Mouse (Mus musculus) frontal cortex, postnatal 14 days (tissue): Measurements from ENCODE around the gene Ykt6.
"Not testable (repeated sequence)": the region's sequence is repeated elsewhere in the genome, so short reads cannot be mapped to it uniquely, and the experiment has no call there.

Experiments used
- DNase-seq, 2 experiments: peaks; one replicate each; pipeline ENCODE4 v3.0.0; 2022; ENCODE audit warnings: low spot score in 2 of 2

The Ykt6 gene

GRCm38 (mm10) chr11:5955546-5956276, at the start of gene Ykt6:
Gene Ykt6 (plus strand): TSS chr11:5955693.
- DNase-seq = peak; percentile 84 to 91

- DNase-seq = no peak
These were observed 49.5 kb upstream of the Ykt6 start for GRCm38 (mm10) chr11:5905778-5906518.

- no peak for DNase-seq
These were observed 48.4 kb upstream of the Ykt6 start for GRCm38 (mm10) chr11:5907096-5907495.

GRCm38 (mm10) chr11:5908642-5909041, 46.9 kb upstream of the Ykt6 start:
- DNase-seq = no peak

- peak in 1 of 2 experiments; percentile 57 for DNase-seq
These were observed 42.9 kb upstream of the Ykt6 start for GRCm38 (mm10) chr11:5912635-5913034.

- no peak for DNase-seq
These were observed 42.2 kb upstream of the Ykt6 start for GRCm38 (mm10) chr11:5913256-5913655.

- DNase-seq = no peak
These were observed 41.6 kb upstream of the Ykt6 start for GRCm38 (mm10) chr11:5913936-5914335.

GRCm38 (mm10) chr11:5914940-5915339, 40.6 kb upstream of the Ykt6 start:
- DNase-seq = no peak

GRCm38 (mm10) chr11:5915429-5916177, 39.9 kb upstream of the Ykt6 start:
- no peak for DNase-seq

GRCm38 (mm10) chr11:5916178-5916548, 39.3 kb upstream of the Ykt6 start:
- no peak for DNase-seq

GRCm38 (mm10) chr11:5918111-5918510, 37.4 kb upstream of the Ykt6 start:
- DNase-seq = no peak

GRCm38 (mm10) chr11:5919606-5920005, 35.9 kb upstream of the Ykt6 start:
- no peak for DNase-seq

- no peak for DNase-seq
These were observed 35.1 kb upstream of the Ykt6 start for GRCm38 (mm10) chr11:5920323-5920960.

- DNase-seq = no peak
These were observed 30.8 kb upstream of the Ykt6 start for GRCm38 (mm10) chr11:5924699-5925098.

GRCm38 (mm10) chr11:5926696-5927220, 28.7 kb upstream of the Ykt6 start:
- DNase-seq = no peak

- DNase-seq = no peak
These were observed 24.9 kb upstream of the Ykt6 start for GRCm38 (mm10) chr11:5930578-5930977.

GRCm38 (mm10) chr11:5931947-5932346, 23.5 kb upstream of the Ykt6 start:
- not testable (repeated sequence) for DNase-seq

GRCm38 (mm10) chr11:5934531-5934930, 21.0 kb upstream of the Ykt6 start:
- not testable (repeated sequence) for DNase-seq

GRCm38 (mm10) chr11:5942966-5943365, 12.5 kb upstream of the Ykt6 start:
- no peak for DNase-seq

- no peak for DNase-seq
These were observed 10.4 kb upstream of the Ykt6 start for GRCm38 (mm10) chr11:5945096-5945495.

GRCm38 (mm10) chr11:5947796-5948195, 7.7 kb upstream of the Ykt6 start:
- no peak for DNase-seq
